ENCODE assay signal across 37 mouse cellular contexts in genomic region chr3:105090147-105090546, GRCm38 (mm10). TPM values are rescaled to one million over a fixed set of nuclear protein-coding genes. Genes with fewer than 3 reads are reported as not detected.
"Had no signal": no experiment of that assay in that cellular context is flagged by ENCODE, and none has a peak within 500 bp of the region (broad histone marks: within the 10 kb centered on the region; RNA-seq: fewer than 3 reads in every experiment).

No protein-coding gene starts in this region.

- H3K4me1 ChIP-seq: heart, embryonic 15.5 days; intestine, embryonic 15.5 days; liver, embryonic 12.5 days had no signal

- H3K9ac ChIP-seq: heart, embryonic 13.5 days; heart, embryonic 15.5 days; hindbrain, embryonic 13.5 days; hindbrain, embryonic 15.5 days; intestine, embryonic 15.5 days; limb, embryonic 13.5 days; limb, embryonic 15.5 days; liver, embryonic 12.5 days had no signal

- ATAC-seq: inflammation-experienced regulatory T-cells, adult 6 months; liver, embryonic 12.5 days had no signal

- H3K4me2 ChIP-seq: heart, embryonic 11.5 days; heart, embryonic 13.5 days; heart, embryonic 15.5 days; hindbrain, embryonic 13.5 days; hindbrain, embryonic 15.5 days; intestine, embryonic 15.5 days; limb, embryonic 13.5 days; limb, embryonic 15.5 days; liver, embryonic 12.5 days had no signal

- H3K27me3 ChIP-seq: heart, embryonic 13.5 days; heart, embryonic 15.5 days; hindbrain, embryonic 13.5 days; hindbrain, embryonic 15.5 days; intestine, embryonic 15.5 days; limb, embryonic 13.5 days; limb, embryonic 15.5 days; liver, embryonic 12.5 days had no signal

- H3K27ac ChIP-seq: heart, adult 2 months; heart, embryonic 13.5 days; heart, embryonic 15.5 days; hindbrain, embryonic 13.5 days; hindbrain, embryonic 15.5 days; intestine, embryonic 15.5 days; layer of hippocampus, adult 2 months; left cerebral cortex, adult 2 months; limb, embryonic 13.5 days; limb, embryonic 15.5 days; liver, embryonic 12.5 days had no signal

- H3K9me3 ChIP-seq: heart, embryonic 13.5 days; heart, embryonic 15.5 days; hindbrain, embryonic 13.5 days; hindbrain, embryonic 15.5 days; intestine, embryonic 15.5 days; limb, embryonic 13.5 days; limb, embryonic 15.5 days; liver, embryonic 12.5 days had no signal

- DNase-seq: gastrocnemius, postnatal 14 days; gastrocnemius, postnatal 36 days; heart, adult 2 months; heart, postnatal 14 days; heart, postnatal 36 days; kidney, adult 18-20 months; kidney, adult 8-10 months; kidney, postnatal 10 days; kidney, postnatal 25 days; kidney, postnatal 4 days had no signal

- H3K4me3 ChIP-seq: heart, adult 2 months; heart, embryonic 13.5 days; heart, embryonic 15.5 days; hindbrain, embryonic 13.5 days; hindbrain, embryonic 15.5 days; intestine, embryonic 15.5 days; layer of hippocampus, adult 2 months; left cerebral cortex, adult 2 months; limb, embryonic 13.5 days; limb, embryonic 15.5 days; liver, embryonic 12.5 days had no signal

- H3K36me3 ChIP-seq: heart, embryonic 13.5 days; heart, embryonic 15.5 days; hindbrain, embryonic 13.5 days; hindbrain, embryonic 15.5 days; intestine, embryonic 15.5 days; limb, embryonic 13.5 days; limb, embryonic 15.5 days; liver, embryonic 12.5 days had no signal

RNA-seq across cellular contexts. Expression of gene 4930564D02Rik, which starts 23.5 kb away (rescaled TPM):
- total RNA-seq: gastrocnemius, adult 18-20 months; gastrocnemius, adult 8-10 months; gastrocnemius, postnatal 14 days; gastrocnemius, postnatal 36 days; heart, adult 2 months; heart, postnatal 14 days; heart, postnatal 36 days; hematopoietic stem cell, adult 5-6 weeks; layer of hippocampus, adult 2 months; layer of hippocampus, postnatal 10 days; layer of hippocampus, postnatal 25 days; left cerebral cortex, adult 2 months; left cerebral cortex, postnatal 14 days; left cerebral cortex, postnatal 36 days; liver, adult 2 months had no signal
- polyA plus RNA-seq: gonadal fat pad, adult 2 months; heart, adult 2 months; heart, embryonic 11.5 days; heart, embryonic 13.5 days; heart, embryonic 15.5 days; heart, postnatal 0 days; hindbrain, embryonic 11.5 days; hindbrain, embryonic 13.5 days; hindbrain, embryonic 15.5 days; inflammation-experienced regulatory T-cells, adult 6 months; intestine, embryonic 15.5 days; intestine, postnatal 0 days; kidney, embryonic 14.5 days; kidney, embryonic 16.5 days; limb, embryonic 11.5 days; limb, embryonic 13.5 days; limb, embryonic 15.5 days; liver, adult 2 months; liver, embryonic 12.5 days had no signal
